Mouse (Mus musculus) CH12.LX (cell line): ENCODE results near the gene Dock11. TPM values are rescaled to one million over a fixed set of nuclear protein-coding genes. Genes with fewer than 3 reads are reported as not detected.

ENCODE experiments used
- DNase-seq: peaks from one replicate; pipeline ENCODE4 v3.0.0-alpha.2; 2013; ENCODE audit errors: extremely low read depth
- H3K27ac ChIP-seq: 2 replicates; pipeline ENCODE4 v1.5.1; 2012; ENCODE audit warnings: low read depth, mild to moderate bottlenecking, control low read depth, moderate library complexity; ENCODE audit not compliant: insufficient read depth
- H3K27me3 ChIP-seq: replicated peaks from 2 replicates; pipeline ENCODE3; 2012; ENCODE audit warnings: inconsistent platforms
- H3K36me3 ChIP-seq, 2 experiments: replicated peaks in 1 of 2; 2 replicates each; pipeline versions ENCODE3 to v1.6.1; 2012; ENCODE audit warnings: inconsistent platforms in 1 of 2, low read length in 1 of 2, mild to moderate bottlenecking in 1 of 2, mixed read lengths in 1 of 2, moderate library complexity in 1 of 2; ENCODE audit not compliant: control insufficient read depth in 1 of 2, insufficient read depth in 1 of 2
- H3K4me1 ChIP-seq, 2 experiments: 2 replicates each; pipeline ENCODE4 v1.6.1; 2012; ENCODE audit warnings: inconsistent platforms in 1 of 2, moderate library complexity in 1 of 2; ENCODE audit not compliant: insufficient read depth in 2 of 2, control insufficient read depth in 1 of 2
- H3K4me2 ChIP-seq: 2 replicates; pipeline ENCODE4 v1.6.1; 2012; ENCODE audit warnings: low read depth, mild to moderate bottlenecking, control low read depth; ENCODE audit not compliant: poor library complexity, insufficient read depth, severe bottlenecking
- H3K4me3 ChIP-seq, 3 experiments: fragments of 150-350 bp in 1 of 3; sonication (generic) in 1 of 3; replicated peaks in 1 of 3; 2 replicates each; pipeline versions ENCODE3 to v1.5.1; 2011 to 2012; ENCODE audit warnings: low read depth in 2 of 3, low read length in 2 of 3, mild to moderate bottlenecking in 2 of 3, moderate library complexity in 2 of 3, control low read depth in 1 of 3, improper control_type of control experiment in 1 of 3, inconsistent platforms in 1 of 3, mixed read lengths in 1 of 3; ENCODE audit not compliant: poor library complexity in 1 of 3
- H3K79me2 ChIP-seq: replicated peaks from 2 replicates; pipeline ENCODE4 v1.6.1; 2012; ENCODE audit warnings: mild to moderate bottlenecking, moderate library complexity; ENCODE audit not compliant: control insufficient read depth, poor library complexity, insufficient read depth, severe bottlenecking; ENCODE audit errors: extremely low read depth
- H3K9ac ChIP-seq: 2 replicates; pipeline ENCODE4 v1.6.1; 2012; ENCODE audit warnings: low read depth, mild to moderate bottlenecking, control low read depth, moderate library complexity; ENCODE audit not compliant: insufficient read depth
- H3K9me3 ChIP-seq: replicated peaks from 2 replicates; pipeline ENCODE3; 2012; ENCODE audit warnings: low read length, inconsistent platforms, mixed read lengths
- BHLHE40 ChIP-seq: IDR thresholded peaks from 2 replicates; pipeline ENCODE4 v1.6.1; 2011; ENCODE audit warnings: mild to moderate bottlenecking, low read depth, low read length, improper control_type of control experiment
- CHD1 ChIP-seq: IDR thresholded peaks from 2 replicates; pipeline ENCODE4 v1.6.1; 2012; ENCODE audit warnings: low read depth, low read length, improper control_type of control experiment, inconsistent platforms
- CHD2 ChIP-seq: IDR thresholded peaks from 2 replicates; pipeline ENCODE4 v1.6.1; 2011; ENCODE audit warnings: low read length, improper control_type of control experiment
- CTCF ChIP-seq, 2 experiments: IDR thresholded peaks in 1 of 2; conservative IDR thresholded peaks in 1 of 2; 2 replicates each; pipeline ENCODE4 v1.5.1; 2011 to 2012; ENCODE audit warnings: low read depth in 2 of 2, low read length in 2 of 2, improper control_type of control experiment in 1 of 2, inconsistent platforms in 1 of 2, mild to moderate bottlenecking in 1 of 2, moderate library complexity in 1 of 2
- ETS1 ChIP-seq: conservative IDR thresholded peaks from 2 replicates; pipeline ENCODE4 v1.6.1; 2012; ENCODE audit warnings: low read depth, mild to moderate bottlenecking, inconsistent platforms, low read length, improper control_type of control experiment, moderate library complexity
- GABPA ChIP-seq: IDR thresholded peaks from 2 replicates; pipeline ENCODE4 v1.6.1; 2012; ENCODE audit warnings: low read depth, low read length, improper control_type of control experiment, inconsistent platforms; ENCODE audit not compliant: insufficient replicate concordance
- MAFK ChIP-seq: IDR thresholded peaks from 2 replicates; pipeline ENCODE4 v1.6.1; 2011; ENCODE audit warnings: low read length, improper control_type of control experiment; ENCODE audit not compliant: insufficient replicate concordance
- NELFE ChIP-seq: IDR thresholded peaks from 2 replicates; pipeline ENCODE4 v1.6.1; 2011; ENCODE audit warnings: low read depth, low read length, improper control_type of control experiment
- NRF1 ChIP-seq: IDR thresholded peaks from 2 replicates; pipeline ENCODE4 v1.6.1; 2014; ENCODE audit warnings: low read depth, mild to moderate bottlenecking, inconsistent platforms, low read length, improper control_type of control experiment, moderate library complexity
- PAX5 ChIP-seq: IDR thresholded peaks from 2 replicates; pipeline ENCODE4 v1.6.1; 2012; ENCODE audit warnings: low read length, inconsistent platforms, mixed read lengths
- POLR2A ChIP-seq: IDR thresholded peaks from 2 replicates; pipeline ENCODE4 v1.6.1; 2011; ENCODE audit warnings: low read depth, mild to moderate bottlenecking, improper control_type of control experiment, low read length
- RAD21 ChIP-seq: IDR thresholded peaks from 2 replicates; pipeline ENCODE4 v1.6.1; 2011; ENCODE audit warnings: low read depth, mild to moderate bottlenecking, low read length, improper control_type of control experiment, moderate library complexity
- RCOR1 ChIP-seq: conservative IDR thresholded peaks from 2 replicates; pipeline ENCODE4 v1.6.1; 2012; ENCODE audit warnings: low read depth, mild to moderate bottlenecking, inconsistent platforms, low read length, improper control_type of control experiment
- SIN3A ChIP-seq: IDR thresholded peaks from 2 replicates; pipeline ENCODE4 v1.6.1; 2012; ENCODE audit warnings: low read length, improper control_type of control experiment, inconsistent platforms
- SMC3 ChIP-seq: IDR thresholded peaks from 2 replicates; pipeline ENCODE4 v1.6.1; 2011; ENCODE audit warnings: low read depth, low read length, improper control_type of control experiment
- TBP ChIP-seq: conservative IDR thresholded peaks from 2 replicates; pipeline ENCODE4 v1.6.1; 2011; ENCODE audit warnings: low read depth, low read length, improper control_type of control experiment
- TCF12 ChIP-seq: IDR thresholded peaks from 2 replicates; pipeline ENCODE4 v1.6.1; 2014; ENCODE audit warnings: low read depth, mild to moderate bottlenecking, inconsistent platforms, low read length, improper control_type of control experiment
- UBTF ChIP-seq: IDR thresholded peaks from 2 replicates; pipeline ENCODE4 v1.6.1; 2012; ENCODE audit warnings: low read depth, mild to moderate bottlenecking, inconsistent platforms, low read length, improper control_type of control experiment, moderate library complexity
- ZC3H11A ChIP-seq: IDR thresholded peaks from 2 replicates; pipeline ENCODE4 v1.6.1; 2012; ENCODE audit warnings: low read depth, mild to moderate bottlenecking, inconsistent platforms, low read length, improper control_type of control experiment
- ZKSCAN1 ChIP-seq: IDR thresholded peaks from 2 replicates; pipeline ENCODE4 v1.6.1; 2012; ENCODE audit warnings: low read depth, inconsistent platforms, low read length, improper control_type of control experiment, borderline replicate concordance
- ZNF384 ChIP-seq: IDR thresholded peaks from 2 replicates; pipeline ENCODE4 v1.6.1; 2012; ENCODE audit warnings: low read depth, low read length, improper control_type of control experiment, inconsistent platforms
- dilution Hi-C: fragments of 300-500 bp; cut with MboI; formaldehyde crosslinking; loops from 2 replicates; pipeline ENCODE4 v1.14.3; 2020; ENCODE audit warnings: low sequenced_read_pairs; ENCODE audit not compliant: extremely low pct_unique_long_range_greater_than_20kb, extremely low pct_ligation_motif_present
- in situ Hi-C: fragments of 300-500 bp; cut with MboI; formaldehyde crosslinking; loops from 3 replicates; pipeline ENCODE4 v1.14.3; 2019; ENCODE audit warnings: low sequenced_read_pairs, low pct_ligation_motif_present, low pct_unique_long_range_greater_than_20kb, mixed read lengths
- polyA plus RNA-seq: library from polyadenylated mRNA; unstranded; fragments of >175 nt; gene quantifications from 2 replicates; pipeline ENCODE4 v1.2.1, GENCODE M21; 2012; ENCODE audit warnings: low read depth; ENCODE audit not compliant: insufficient read length
- total RNA-seq, 2 experiments: library from RNA; depleted of rRNA; stranded (reverse); fragments of 300-350 nt in 1 of 2; fragments of >200 nt in 1 of 2; gene quantifications; 2 replicates each; pipeline ENCODE4 v1.2.3; 2012 to 2014

Dock11 gene
- total and polyA plus RNA-seq, 3 experiments, result 25.4 to 47.6 (median 31.8) TPM

DNA sequence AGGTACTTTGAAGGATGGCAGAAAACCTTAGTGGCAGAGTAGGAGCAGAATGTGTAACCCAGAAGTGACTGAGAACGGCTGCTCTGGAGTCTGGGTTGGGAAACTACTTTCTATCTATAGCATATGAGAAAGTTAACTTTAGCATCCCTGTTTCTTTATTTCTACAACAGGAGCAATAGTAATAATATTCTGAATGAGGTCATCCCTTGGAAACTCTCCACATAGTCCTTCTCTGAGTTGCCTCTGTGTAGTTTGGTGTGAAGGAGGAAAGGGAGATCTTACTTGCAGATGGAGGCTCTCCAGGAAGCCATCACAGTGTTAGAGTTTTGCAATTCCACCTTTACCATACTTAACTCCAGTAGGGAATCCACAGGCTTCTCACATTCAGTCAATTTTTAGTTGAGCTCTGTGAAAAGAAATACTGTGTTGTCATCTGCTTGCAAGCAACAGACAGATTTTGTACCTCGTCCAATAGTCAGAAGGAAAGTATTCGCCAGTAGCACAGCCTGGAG, 31.5 kb downstream of the Dock11 start:
- Histone ChIP-seq H3K4me2 (no peak overlapping the region), H3K9ac (no peak overlapping the region), H3K27ac (no peak overlapping the region), H3K4me1 (peaks cover 4 to 20% of the 10 kb centered on the region in 2 experiments; a peak in 3 of 4 replicates), H3K9me3 (no peaks in the 10 kb centered on the region), H3K27me3 (no peaks in the 10 kb centered on the region), H3K79me2 (no peaks in the 10 kb centered on the region; the same call in 1 of the 2 replicates), H3K36me3 (peaks cover 0 to 4% of the 10 kb centered on the region in 2 experiments), H3K4me3 (no peak overlapping the region)
- in situ Hi-C loops, result no loop called here
- no peak for DNase-seq
- TF ChIP-seq CHD1 (no peak), CTCF (conservative IDR thresholded peaks at IDR 0.05 in 1 of 2, IDR thresholded peaks at IDR 0.05 in 1 of 2; ENCODE audit: low read depth in 2 of 2, low read length in 2 of 2) (no peak), CHD2 (no peak), ZNF384 (no peak), MAFK (no peak), ZC3H11A (no peak), POLR2A (no peak), NELFE (no peak), PAX5 (no peak), TBP (no peak), RAD21 (no peak), ETS1 (no peak), UBTF (no peak), ZKSCAN1 (no peak)
- dilution Hi-C loops, result no loop called here

DNA sequence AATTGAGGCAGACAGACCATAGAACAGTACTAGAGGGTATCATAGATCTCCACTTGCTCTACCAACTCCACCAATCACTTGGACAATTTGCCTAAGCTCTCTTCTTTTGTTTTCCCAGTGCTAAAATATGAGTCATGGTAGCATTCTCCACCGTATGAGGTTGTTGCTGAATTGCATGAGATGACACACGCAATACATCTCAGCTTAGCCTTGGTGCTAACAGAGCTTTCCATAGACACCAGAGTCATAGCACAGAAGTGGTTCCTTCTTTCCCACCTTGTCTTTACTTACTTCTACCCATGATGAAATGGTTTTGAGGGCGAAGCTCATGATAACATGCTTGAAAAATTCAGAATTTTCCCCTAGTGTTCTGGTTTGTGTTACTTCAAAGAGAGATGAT, 33.3 kb downstream of the Dock11 start:
- Histone ChIP-seq H3K27ac (no peak overlapping the region), H3K4me2 (no peak overlapping the region), H3K36me3 (peaks cover 0 to 4% of the 10 kb centered on the region in 2 experiments), H3K9me3 (no peaks in the 10 kb centered on the region), H3K27me3 (no peaks in the 10 kb centered on the region), H3K4me3 (no peak overlapping the region), H3K9ac (no peak overlapping the region), H3K4me1 (peaks cover 4 to 25% of the 10 kb centered on the region in 2 experiments; a peak in 3 of 4 replicates), H3K79me2 (no peaks in the 10 kb centered on the region; the same call in 1 of the 2 replicates)
- in situ Hi-C loops, result no loop called here
- dilution Hi-C loops, result no loop called here
- no peak for DNase-seq
- TF ChIP-seq TBP (no peak), ETS1 (no peak), ZNF384 (no peak), RAD21 (no peak), RCOR1 (no peak), MAFK (no peak), CTCF (conservative IDR thresholded peaks at IDR 0.05 in 1 of 2, IDR thresholded peaks at IDR 0.05 in 1 of 2; ENCODE audit: low read depth in 2 of 2, low read length in 2 of 2) (no peak), SMC3 (no peak), NRF1 (no peak), SIN3A (no peak), TCF12 (no peak), GABPA (no peak), BHLHE40 (no peak)
